Mouse (Mus musculus) forebrain, embryonic 16.5 days (tissue): ENCODE data around the gene Itprid2. TPM values are rescaled to one million over a fixed set of nuclear protein-coding genes. Genes with fewer than 3 reads are reported as not detected.

ENCODE experiments used
- ATAC-seq: fragments of 200-750 bp; cut with Nextera tagmentation; 2 replicates; pipeline ENCODE4 v1.8.0; 2017; ENCODE audit warnings: mild to moderate bottlenecking, moderate library complexity
- H3K27ac ChIP-seq: fragments of 300-500 bp; sonication (generic); 2 replicates; pipeline ENCODE4 v1.5.1; 2014; ENCODE audit warnings: low read length, control low read depth
- H3K27me3 ChIP-seq: fragments of 300-500 bp; sonication (generic); replicated peaks from 2 replicates; pipeline ENCODE4 v1.6.1; 2014; ENCODE audit warnings: low read length; ENCODE audit not compliant: control insufficient read depth, insufficient read depth
- H3K36me3 ChIP-seq: fragments of 300-500 bp; sonication (generic); 2 replicates; pipeline ENCODE4 v1.6.1; 2014; ENCODE audit not compliant: control insufficient read depth, insufficient read depth
- H3K4me1 ChIP-seq: fragments of 300-500 bp; sonication (generic); replicated peaks from 2 replicates; pipeline ENCODE4 v1.6.1; 2014; ENCODE audit warnings: low read length; ENCODE audit not compliant: control insufficient read depth, insufficient read depth
- H3K4me2 ChIP-seq: fragments of 300-500 bp; sonication (generic); 2 replicates; pipeline ENCODE4 v1.6.1; 2014; ENCODE audit warnings: mild to moderate bottlenecking, low read length, control low read depth
- H3K4me3 ChIP-seq: fragments of 300-500 bp; sonication (generic); replicated peaks from 2 replicates; pipeline ENCODE4 v1.5.1; 2014; ENCODE audit warnings: mild to moderate bottlenecking, low read length, control low read depth
- H3K9ac ChIP-seq: fragments of 300-500 bp; sonication (generic); replicated peaks from 2 replicates; pipeline ENCODE4 v1.6.1; 2014; ENCODE audit warnings: low read depth, low read length, control low read depth
- H3K9me3 ChIP-seq: fragments of 300-500 bp; sonication (generic); 2 replicates; pipeline ENCODE4 v1.6.1; 2016; ENCODE audit warnings: low read length; ENCODE audit not compliant: control insufficient read depth
- WGBS: fragments of 180-500 bp; shearing (Covaris S2); extraction: QIAGEN DNeasy Blood & Tissue Kit; methylation state at CpG from one replicate; pipeline ENCODE4 v1.1.7; 2014; 5-methylcytosine and 5-hydroxymethylcytosine counted together
- polyA plus RNA-seq: library from polyadenylated mRNA; unstranded; fragments of >200 nt; fragmentation: Nextera tagmentation; extraction: Ambion mirVana; gene quantifications from 2 replicates; pipeline ENCODE4 v1.2.1, GENCODE M21; 2015

The Itprid2 gene
- polyA plus RNA-seq, 1 experiment from 2014 or later, result 4.7 TPM

- WGBS, result 84% methylated on average over 8 of the region's 8 CpGs
- H3K4me2 ChIP-seq, result no peak overlapping the region
Observed at GRCm38 (mm10) chr2:79608301-79609074, 26.7 kb upstream of the Itprid2 start.

GRCm38 (mm10) chr2:79610894-79611293 lies 24.3 kb upstream of the Itprid2 start:
- Histone ChIP-seq H3K27me3 (no peaks in the 10 kb centered on the region), H3K4me1 (no peaks in the 10 kb centered on the region), H3K27ac (no peak overlapping the region), H3K4me3 (no peak overlapping the region), H3K9me3 (no peaks in the 10 kb centered on the region), H3K4me2 (no peak overlapping the region), H3K36me3 (no peaks in the 10 kb centered on the region), H3K9ac (no peak overlapping the region)
- ATAC-seq, result no peak
- WGBS, result 78% methylated on average over 3 of the region's 3 CpGs

More at GRCm38 (mm10) chr2:79608301-79609074, 26.7 kb upstream of the Itprid2 start:
- ATAC-seq, result no peak
- Histone ChIP-seq H3K36me3 (no peaks in the 10 kb centered on the region), H3K4me1 (no peaks in the 10 kb centered on the region), H3K27me3 (no peaks in the 10 kb centered on the region), H3K9ac (no peak overlapping the region), H3K9me3 (no peaks in the 10 kb centered on the region), H3K4me3 (no peak overlapping the region), H3K27ac (no peak overlapping the region)

- no peak overlapping the region for H3K9ac ChIP-seq
- no peaks in the 10 kb centered on the region for H3K36me3 ChIP-seq
- 89% methylated on average over 2 of the region's 2 CpGs for WGBS
- H3K27ac ChIP-seq, result no peak overlapping the region
- no peaks in the 10 kb centered on the region for H3K27me3 ChIP-seq
- no peaks in the 10 kb centered on the region for H3K9me3 ChIP-seq
- H3K4me2 ChIP-seq, result no peak overlapping the region
- H3K4me3 ChIP-seq, result no peak overlapping the region
- ATAC-seq, result no peak
- no peaks in the 10 kb centered on the region for H3K4me1 ChIP-seq
Observed at GRCm38 (mm10) chr2:79618145-79618544, 17.0 kb upstream of the Itprid2 start.

- no peak for ATAC-seq
- Histone ChIP-seq H3K27me3 (no peaks in the 10 kb centered on the region), H3K4me1 (no peaks in the 10 kb centered on the region), H3K9ac (no peak overlapping the region), H3K4me2 (no peak overlapping the region), H3K36me3 (no peaks in the 10 kb centered on the region), H3K27ac (no peak overlapping the region), H3K9me3 (no peaks in the 10 kb centered on the region), H3K4me3 (no peak overlapping the region)
- WGBS, result 75% methylated on average over 6 of the region's 6 CpGs
Observed at GRCm38 (mm10) chr2:79618614-79619568, 16.3 kb upstream of the Itprid2 start.

GRCm38 (mm10) chr2:79623256-79623655 lies 11.9 kb upstream of the Itprid2 start:
- 89% methylated on average over 4 of the region's 4 CpGs for WGBS
- Histone ChIP-seq H3K4me3 (no peak overlapping the region), H3K4me2 (no peak overlapping the region), H3K36me3 (no peaks in the 10 kb centered on the region), H3K9ac (no peak overlapping the region), H3K27me3 (no peaks in the 10 kb centered on the region), H3K27ac (no peak overlapping the region), H3K9me3 (no peaks in the 10 kb centered on the region), H3K4me1 (no peaks in the 10 kb centered on the region)
- ATAC-seq, result no peak

GRCm38 (mm10) chr2:79627624-79628023 lies 7.5 kb upstream of the Itprid2 start:
- no peak overlapping the region for H3K4me3 ChIP-seq
- no peak overlapping the region for H3K27ac ChIP-seq
- H3K4me2 ChIP-seq, result no peak overlapping the region
- H3K9me3 ChIP-seq, result no peaks in the 10 kb centered on the region
- WGBS, result 86% methylated on average over 1 of the region's 1 CpGs
- H3K27me3 ChIP-seq, result no peaks in the 10 kb centered on the region
- no peaks in the 10 kb centered on the region for H3K4me1 ChIP-seq
- ATAC-seq, result no peak
- no peaks in the 10 kb centered on the region for H3K36me3 ChIP-seq
- H3K9ac ChIP-seq, result no peak overlapping the region

GRCm38 (mm10) chr2:79630231-79630630 lies 4.9 kb upstream of the Itprid2 start:
- no peak for ATAC-seq
- no peak overlapping the region for H3K27ac ChIP-seq
- H3K4me1 ChIP-seq, result no peaks in the 10 kb centered on the region
- no peaks in the 10 kb centered on the region for H3K27me3 ChIP-seq
- H3K9ac ChIP-seq, result no peak overlapping the region
- H3K4me3 ChIP-seq, result no peak overlapping the region
- no peaks in the 10 kb centered on the region for H3K36me3 ChIP-seq
- no peaks in the 10 kb centered on the region for H3K9me3 ChIP-seq
- H3K4me2 ChIP-seq, result no peak overlapping the region
- 31% methylated on average over 2 of the region's 2 CpGs for WGBS

- H3K4me3 ChIP-seq, result peak overlapping the region; percentile 91
- WGBS, result under 1% methylated on average over 82 of the region's 83 CpGs
- H3K27ac ChIP-seq, result peak overlapping the region; percentile 60; the same call in 1 of the 2 replicates
- H3K36me3 ChIP-seq, result no peaks in the 10 kb centered on the region
- H3K4me2 ChIP-seq, result peak overlapping the region; percentile 82
- ATAC-seq, result peak; percentile 84
- peak overlapping the region; percentile 78 for H3K9ac ChIP-seq
- peaks cover 9% of the 10 kb centered on the region for H3K4me1 ChIP-seq
- H3K9me3 ChIP-seq, result no peaks in the 10 kb centered on the region
- H3K27me3 ChIP-seq, result no peaks in the 10 kb centered on the region
Observed at GRCm38 (mm10) chr2:79635426-79636291, 507 bp downstream of the Itprid2 start.
